Mouse (Mus musculus): ENCODE data around the gene Kif1a.
"Not testable (repeated sequence)": the region's sequence is repeated elsewhere in the genome, so short reads cannot be mapped to it uniquely, and the experiment has no call there.

The Kif1a gene

DNA sequence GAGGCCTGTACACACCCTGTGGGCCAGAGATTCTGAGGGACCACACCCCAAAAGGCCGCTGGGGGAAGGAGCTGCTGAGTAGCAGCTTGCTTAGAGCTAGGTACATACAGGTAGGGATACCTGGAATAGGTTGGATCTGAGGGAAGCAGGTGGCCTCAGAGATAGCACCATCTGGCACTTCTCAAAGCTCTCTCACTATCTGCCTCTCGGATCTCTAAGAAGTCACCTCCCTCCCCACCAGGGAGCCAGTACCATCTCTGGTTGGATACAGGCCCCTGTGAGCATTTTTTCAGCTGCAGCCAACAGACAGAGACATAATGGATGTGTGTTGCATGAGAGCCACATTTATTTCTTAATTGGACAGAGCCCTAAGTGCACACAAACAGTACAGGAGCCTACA is 86.6 kb downstream of the Kif1a start:
- peak; percentile 34 for DNase-seq

DNA sequence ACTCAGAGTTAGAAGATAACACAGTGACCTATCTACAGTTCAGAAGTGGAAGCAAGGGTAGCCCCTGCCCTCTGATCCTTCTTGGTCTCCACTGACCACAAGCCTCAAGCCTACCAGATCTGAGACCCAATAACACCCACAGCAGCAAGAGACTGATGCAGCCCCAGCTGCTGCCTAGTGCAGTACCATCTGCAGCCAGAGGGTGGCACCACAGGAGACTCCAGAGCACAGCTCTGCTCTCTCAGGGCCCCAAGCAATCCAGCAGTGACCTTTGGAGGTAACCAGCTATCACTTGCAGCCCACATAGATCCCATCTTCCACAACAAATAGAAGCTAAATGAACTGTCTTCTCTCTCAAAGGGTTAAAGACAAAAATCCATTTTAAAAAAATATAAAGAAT is 87.3 kb downstream of the Kif1a start:
- DNase-seq: peak; percentile 82

GRCm38 (mm10) chr1:93013367-93013766 is 88.4 kb downstream of the Kif1a start:
- no peak for DNase-seq

- DNase-seq: no peak
These were observed 89.6 kb downstream of the Kif1a start for GRCm38 (mm10) chr1:93012103-93012585.

DNA sequence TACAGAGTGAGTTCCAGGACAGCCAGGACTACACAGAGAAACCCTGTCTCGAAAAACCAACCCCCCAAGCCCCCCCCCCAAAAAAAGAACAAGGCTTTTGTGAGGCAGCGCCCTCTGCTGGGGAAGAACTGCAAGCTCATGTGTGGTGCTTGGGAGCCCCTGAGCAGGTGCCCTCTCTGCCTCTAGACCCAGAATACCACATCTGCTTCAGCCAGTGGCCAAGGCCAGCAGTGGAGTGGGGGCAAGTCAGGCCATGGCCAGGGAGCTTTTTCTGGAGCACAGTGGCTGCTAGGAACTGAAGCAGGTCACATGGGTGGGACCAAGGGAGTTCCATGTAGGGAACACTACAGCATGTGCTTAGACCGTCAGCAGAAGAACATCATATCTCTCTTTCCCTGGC is 91.0 kb downstream of the Kif1a start:
- no peak for DNase-seq

GRCm38 (mm10) chr1:93009196-93009595 is 92.6 kb downstream of the Kif1a start:
- DNase-seq: no peak

- no peak for DNase-seq
These were observed 95.7 kb downstream of the Kif1a start, which contains the start of gene Aqp12 for GRCm38 (mm10) chr1:93006061-93006460. Gene Aqp12, plus strand, starts transcription at chr1:93006334.

DNA sequence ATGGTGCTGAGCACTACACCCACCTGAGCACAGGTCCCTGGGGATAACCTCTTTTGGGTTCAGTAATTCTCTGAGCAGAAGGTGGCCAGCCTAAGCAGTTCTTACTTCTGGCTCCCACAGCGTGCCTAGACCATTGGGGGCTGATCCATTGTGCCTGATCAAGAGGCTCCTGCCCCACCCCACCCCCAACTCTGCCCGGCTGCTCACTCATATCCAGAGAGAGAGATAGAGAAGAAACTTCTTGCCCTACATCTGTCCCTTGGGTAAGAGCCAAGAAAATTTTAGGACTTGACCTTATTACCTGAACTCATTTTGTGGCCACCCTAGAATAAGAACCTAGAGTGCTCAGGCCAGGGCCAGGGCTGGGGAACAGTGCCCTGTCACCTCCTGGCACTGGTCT is 108.9 kb downstream of the Kif1a start:
- no peak for DNase-seq

- no peak for DNase-seq
These were observed 109.4 kb downstream of the Kif1a start for GRCm38 (mm10) chr1:92992214-92992855.

DNA sequence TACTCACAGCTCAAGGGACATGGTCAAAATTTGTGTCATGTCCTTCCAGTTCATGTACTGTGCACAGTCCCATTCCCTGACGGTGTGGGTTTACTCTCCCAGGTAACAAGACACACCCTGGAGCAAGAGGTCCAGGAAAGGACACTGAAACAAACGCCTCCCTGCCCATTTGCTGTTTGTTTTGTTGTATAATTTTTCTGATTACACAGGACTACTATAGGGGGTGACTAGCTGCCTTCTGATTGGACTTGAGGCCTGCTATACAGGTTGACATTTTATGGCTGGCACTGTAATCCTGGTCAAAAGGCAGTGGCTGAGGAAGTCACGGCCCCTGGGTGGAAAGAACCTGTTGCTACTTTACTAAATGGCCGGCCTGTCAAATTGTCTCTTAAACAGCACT is 111.9 kb downstream of the Kif1a start:
- DNase-seq: no peak

DNA sequence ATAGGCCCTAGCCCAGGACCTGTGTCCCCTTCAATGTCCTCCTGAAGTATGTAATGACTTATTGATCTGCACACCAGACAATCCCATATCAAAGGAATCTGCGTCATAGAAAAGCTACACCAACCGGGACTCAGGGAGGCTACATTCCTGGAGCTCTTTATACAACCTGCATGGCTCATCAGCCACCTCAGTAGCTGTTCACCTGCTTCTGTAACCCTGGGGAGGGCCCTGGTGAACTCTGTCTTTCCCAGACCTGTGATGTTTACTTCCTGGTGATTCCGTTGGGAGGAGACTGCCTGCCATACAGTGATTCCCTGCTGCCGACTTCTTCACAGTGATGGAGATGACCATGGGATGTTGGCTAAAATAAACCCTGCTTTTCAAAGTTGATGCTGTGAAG is 112.9 kb downstream of the Kif1a start:
- DNase-seq: no peak

- DNase-seq: no peak
These were observed 116.8 kb downstream of the Kif1a start for GRCm38 (mm10) chr1:92984999-92985398.

DNA sequence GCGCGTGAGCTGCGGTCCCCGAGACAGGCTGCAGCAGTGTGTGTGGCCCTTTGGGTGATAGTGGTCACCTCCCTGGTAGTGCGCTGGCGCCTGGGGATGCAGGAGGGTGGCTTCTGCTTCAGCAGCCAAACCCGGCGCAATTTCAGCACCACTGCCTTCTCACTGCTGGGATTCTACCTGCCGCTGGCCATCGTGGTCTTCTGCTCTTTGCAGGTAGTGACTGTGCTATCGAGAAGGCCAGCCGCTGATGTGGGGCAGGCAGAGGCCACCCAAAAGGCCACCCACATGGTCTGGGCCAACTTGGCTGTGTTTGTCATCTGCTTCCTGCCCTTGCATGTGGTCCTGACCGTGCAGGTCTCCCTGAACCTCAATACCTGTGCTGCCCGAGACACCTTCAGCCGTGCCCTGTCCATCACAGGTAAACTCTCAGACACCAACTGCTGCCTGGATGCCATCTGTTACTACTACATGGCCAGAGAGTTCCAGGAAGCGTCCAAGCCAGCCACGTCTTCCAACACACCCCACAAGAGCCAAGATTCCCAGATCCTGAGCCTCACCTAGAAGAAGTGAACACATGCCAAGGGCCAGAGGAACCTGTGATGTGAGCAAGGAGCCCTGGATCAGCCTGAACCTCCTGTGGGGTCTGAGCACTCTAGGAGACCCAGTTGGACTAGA is 118.7 kb downstream of the Kif1a start:
- DNase-seq: no peak

DNA sequence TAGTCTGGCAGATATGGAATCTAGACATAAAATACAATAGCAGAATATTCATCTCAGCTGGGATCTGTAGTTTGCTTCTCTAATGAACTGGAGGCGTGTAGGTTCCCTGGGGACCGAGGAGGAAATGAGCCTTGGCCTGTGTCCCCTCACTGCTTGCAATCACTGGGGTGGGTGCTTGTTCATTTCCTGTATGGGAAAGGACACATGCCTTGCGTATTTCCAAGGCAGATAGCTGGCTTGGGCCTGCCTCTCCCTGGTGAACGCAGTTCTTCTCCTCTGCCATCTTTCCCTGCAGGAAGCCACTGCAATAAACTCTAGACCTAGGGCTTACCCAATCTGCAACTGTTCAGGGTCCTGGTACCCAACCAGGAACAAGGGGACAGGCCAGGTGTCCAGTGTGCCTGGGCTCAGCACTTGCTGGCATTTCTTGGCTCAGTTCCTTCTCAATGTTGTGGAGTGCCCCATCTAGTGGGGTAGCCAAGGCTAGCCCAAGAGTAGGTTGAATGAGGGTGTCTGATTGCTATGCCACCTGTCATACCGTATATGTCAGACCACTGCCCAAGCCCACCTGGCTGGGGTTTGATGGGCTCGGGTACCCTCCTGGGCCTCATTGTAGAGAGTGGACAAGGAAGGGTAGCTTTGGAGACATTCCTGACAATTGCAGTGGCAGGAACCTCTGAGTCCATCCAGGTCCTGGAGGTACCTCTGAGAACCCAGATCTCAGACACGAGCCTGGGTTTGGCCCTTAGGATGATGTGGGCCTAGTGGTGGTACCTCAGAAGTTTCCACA is 120.5 kb downstream of the Kif1a start:
- DNase-seq: no peak

DNA sequence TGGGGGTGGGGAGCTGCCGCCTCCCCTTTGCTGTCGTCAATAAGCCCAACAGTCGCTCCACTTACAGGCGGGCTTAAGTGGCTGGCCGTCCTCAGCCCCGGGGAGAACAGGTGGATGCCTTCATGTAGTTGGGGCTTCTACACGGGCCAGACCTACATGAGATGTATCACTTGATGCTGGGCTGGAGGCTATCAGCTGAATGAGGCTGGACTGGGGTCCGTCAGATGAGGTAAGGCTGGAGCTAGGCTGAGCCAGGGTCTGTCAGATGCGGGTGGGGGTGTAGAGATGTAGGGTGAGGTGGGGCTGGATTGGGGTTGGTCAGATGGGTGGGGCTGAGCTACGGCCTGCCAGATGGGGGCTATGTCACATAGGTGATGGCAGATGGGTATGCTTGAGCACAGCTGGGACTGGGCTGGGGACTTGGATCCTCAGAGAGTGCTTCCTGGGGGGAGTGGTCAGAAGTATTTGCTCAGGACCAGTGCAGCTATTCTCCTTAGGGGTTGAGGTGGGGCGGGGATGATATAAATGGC is 122.6 kb downstream of the Kif1a start:
- no peak for DNase-seq

GRCm38 (mm10) chr1:92978645-92979044 is 123.1 kb downstream of the Kif1a start:
- DNase-seq: no peak

GRCm38 (mm10) chr1:92976141-92976566 is 125.6 kb downstream of the Kif1a start:
- no peak for DNase-seq

DNA sequence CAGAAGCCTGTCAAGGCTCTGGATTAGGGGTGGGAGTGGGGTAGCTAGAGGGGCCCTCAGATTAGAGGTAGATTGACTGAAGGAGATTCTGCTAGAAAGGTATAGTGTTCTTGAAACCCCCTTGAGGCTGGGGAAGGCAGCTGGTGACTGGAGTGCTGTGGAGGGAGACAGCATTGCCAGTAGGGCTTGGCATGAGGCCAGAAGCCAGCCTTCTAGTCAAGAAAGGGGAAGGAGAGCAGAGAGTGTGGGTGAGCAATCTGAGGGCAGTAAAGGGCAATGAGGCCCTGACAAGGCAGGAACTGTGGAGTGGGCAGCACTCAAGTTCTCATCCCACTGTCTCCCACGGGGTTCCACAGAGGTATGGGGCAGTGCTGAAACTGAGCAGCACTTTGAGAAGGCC is 128.9 kb downstream of the Kif1a start:
- DNase-seq: no peak

- no peak for DNase-seq
These were observed 129.6 kb downstream of the Kif1a start for GRCm38 (mm10) chr1:92971879-92972795.

GRCm38 (mm10) chr1:92970791-92971190 is 131.0 kb downstream of the Kif1a start:
- DNase-seq: not testable (repeated sequence)
